Mouse (Mus musculus) CD4-positive naive resting alpha-beta T cell, adult 57 days (primary cell): ENCODE measurements around the gene Gm4981. TPM values are rescaled to one million over a fixed set of nuclear protein-coding genes. Genes with fewer than 3 reads are reported as not detected.

ENCODE experiments used
- total RNA-seq: library from RNA; stranded (reverse); gene quantifications from one replicate; pipeline ENCODE4 v1.2.4, GENCODE M21; 2023

Gm4981 gene
- not detected for total RNA-seq

DNA sequence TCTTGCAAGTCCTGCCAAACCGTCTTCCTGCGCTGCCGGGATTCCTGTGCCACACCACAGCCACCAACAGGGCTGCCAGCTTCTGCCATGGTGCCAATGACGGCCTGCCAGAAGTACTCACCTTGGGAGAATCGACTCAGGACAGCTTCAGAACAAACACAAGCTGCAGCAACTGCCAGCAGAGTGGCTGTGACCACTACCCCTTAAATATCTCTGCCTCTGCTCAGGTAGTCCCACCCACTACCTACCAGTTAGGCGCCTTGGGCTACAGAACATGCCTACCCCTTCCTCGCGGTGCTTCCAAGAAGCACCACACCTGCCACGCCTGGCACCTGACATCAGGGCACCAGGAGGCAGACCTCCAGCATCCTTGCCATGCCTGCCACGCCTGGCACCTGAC is at the start of gene Gm4981:
TSS of gene Gm4981 (minus strand) at position 89 of the 400 bp plus-strand sequence.

DNA sequence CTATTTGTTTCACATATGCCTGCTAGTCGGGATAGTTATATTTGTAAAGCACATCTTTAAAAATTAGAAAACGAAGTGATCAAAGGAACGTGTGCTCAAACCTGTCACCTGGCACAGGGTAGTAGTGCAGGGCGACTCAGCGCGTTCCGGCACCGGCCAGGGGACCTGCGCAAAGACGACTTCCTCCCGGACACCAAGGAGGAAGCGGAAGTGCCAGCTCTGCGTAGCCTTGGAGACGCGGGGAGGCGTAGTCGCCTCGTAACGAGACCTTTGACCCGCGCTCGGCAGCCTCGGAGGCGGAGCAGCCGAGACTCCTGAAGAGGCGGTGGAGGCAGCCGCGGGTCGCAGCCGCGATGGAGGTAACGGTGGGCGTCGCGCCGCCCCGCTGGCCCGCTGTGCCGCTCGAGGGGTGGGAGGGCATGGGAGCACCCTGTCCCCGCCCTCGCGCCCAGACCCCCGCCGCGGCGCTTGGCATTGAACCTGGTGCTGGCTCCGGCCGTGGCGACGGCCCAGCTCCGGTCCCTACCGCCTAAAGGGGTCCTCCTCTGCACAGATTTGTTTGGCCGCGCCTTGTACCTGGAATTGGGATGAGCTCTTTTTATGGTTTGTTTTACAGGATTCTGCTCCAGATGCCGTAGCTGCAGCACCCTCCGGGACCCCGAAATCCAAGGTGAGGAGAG is 18.9 kb upstream of the Gm4981 start, which contains the start of gene Gcc2:
TSS of gene Gcc2 (plus strand) at position 285 of the 680 bp plus-strand sequence.

DNA sequence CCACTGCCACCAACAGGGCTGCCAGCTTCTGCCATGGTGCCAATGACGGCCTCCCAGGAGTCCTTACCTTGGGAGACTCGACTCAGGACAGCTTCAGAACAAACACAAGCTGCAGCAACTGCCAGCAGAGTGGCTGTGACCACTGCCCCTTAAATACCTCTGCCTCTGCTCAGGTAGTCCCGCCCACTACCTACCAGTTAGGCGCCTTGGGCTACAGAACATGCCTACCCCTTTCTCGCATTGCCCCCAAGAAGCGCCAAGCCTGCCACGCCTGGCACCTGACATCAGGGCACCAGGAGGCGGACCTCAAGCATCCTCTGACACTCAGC is 3.9 kb downstream of the Gm4981 start, which contains the start of gene Duxf3:
TSS of gene Duxf3 (minus strand) at position 35 of the 329 bp plus-strand sequence.

DNA sequence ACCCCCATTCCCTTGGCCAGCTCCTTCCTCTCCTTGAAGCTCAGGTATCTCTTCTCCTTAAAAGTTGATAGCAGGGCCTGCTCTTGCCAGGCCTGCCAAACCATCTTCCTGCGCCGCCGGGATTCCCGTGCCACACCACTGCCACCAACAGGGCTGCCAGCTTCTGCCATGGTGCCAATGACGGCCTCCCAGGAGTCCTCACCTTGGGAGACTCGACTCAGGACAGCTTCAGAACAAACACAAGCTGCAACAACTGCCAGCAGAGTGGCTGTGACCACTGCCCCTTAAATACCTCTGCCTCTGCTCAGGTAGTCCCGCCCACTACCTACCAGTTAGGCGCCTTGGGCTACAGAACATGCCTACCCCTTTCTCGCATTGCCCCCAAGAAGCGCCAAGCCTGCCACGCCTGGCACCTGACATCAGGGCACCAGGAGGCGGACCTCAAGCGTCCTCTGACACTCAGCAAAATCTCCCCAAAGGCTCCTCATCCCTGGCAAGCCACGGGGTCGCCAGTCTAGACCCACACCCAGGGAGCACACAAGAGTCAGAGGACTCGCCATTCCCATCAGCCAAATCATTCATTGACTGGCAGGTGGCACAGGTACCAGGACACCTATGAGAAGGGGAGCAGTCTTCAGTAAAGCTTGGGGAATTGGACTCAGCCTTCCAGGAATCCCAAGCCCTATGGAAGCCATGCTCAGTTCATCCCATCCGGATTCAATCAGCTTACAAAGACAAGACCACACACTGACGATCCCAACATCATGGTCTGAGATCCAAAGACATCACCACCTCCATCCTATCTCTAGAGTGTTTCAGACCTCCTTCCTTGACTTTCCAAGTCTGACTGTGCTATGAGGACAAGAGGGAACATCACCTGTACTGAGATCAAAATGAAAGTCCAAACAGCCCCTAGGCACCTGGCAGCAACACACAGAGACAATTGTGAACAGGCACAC is 11.4 kb downstream of the Gm4981 start, which contains the start of gene AW822073:
TSS of gene AW822073 (minus strand) at position 104 of the 959 bp plus-strand sequence.

Other genes with a start within 250 kb of the Gm4981 start
- gene AW822073, start 11.8 kb downstream of the Gm4981 start, total RNA-seq, result not detected
- gene Duxf3, start 4.0 kb downstream of the Gm4981 start, total RNA-seq, result not detected
- gene Gcc2, start 18.8 kb upstream of the Gm4981 start, total RNA-seq, result 46.1 TPM
- gene Lims1, start 86.8 kb upstream of the Gm4981 start, total RNA-seq, result 45.5 TPM
- 147 TPM for gene Ranbp2, start 210.2 kb upstream of the Gm4981 start, total RNA-seq